Mouse (Mus musculus): ENCODE measurements around the gene Dapk3. TPM values are rescaled to one million over a fixed set of nuclear protein-coding genes. Genes with fewer than 3 reads are reported as not detected.

Gene Dapk3
- polyA plus RNA-seq, 1 experiment = 95.9 TPM

DNA sequence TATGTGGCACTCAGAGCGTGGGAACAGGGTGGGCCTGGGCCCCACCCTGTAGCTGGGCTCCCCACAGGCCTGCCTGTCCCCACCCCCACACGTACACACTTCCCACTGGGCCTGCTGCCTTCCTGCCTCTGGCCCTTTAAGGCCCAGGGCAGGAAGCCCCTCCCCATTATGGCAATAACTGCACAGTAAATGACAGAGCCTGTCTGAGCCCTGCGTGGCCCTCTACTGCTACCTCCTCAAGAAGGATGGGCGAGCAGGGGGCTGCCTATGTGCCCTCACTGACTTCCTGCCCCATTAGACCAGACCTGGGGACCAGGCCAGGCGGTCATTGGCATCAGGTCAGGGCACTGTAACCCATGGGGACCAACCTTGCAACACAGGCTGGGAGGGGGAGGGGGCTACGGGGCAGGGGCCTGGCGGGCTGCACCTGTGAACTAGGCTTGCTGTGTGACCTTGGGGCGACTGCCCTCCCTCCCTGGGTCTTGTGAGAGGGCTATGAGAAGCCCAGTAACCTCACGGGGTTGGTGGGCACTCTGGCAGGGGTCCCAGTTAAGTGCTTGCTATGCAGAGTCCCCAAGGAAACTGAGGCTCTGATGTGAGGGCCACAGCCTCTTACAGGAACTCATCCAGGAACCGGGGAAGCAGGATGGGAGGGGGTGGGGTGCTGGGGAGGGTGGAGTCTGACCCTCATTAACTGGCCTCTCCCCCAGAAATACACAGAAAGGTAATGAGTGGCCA is 41.9 kb upstream of the Dapk3 start:
- Histone ChIP-seq H3K27ac (ENCODE audit: control insufficient read depth, insufficient read depth, low read length) (no peak overlapping the region), H3K4me3 (ENCODE audit: control insufficient read depth, insufficient read depth, low read length) (no peak overlapping the region), H3K27me3 (ENCODE audit: control insufficient read depth, insufficient read depth, low read length) (no peaks in the 10 kb centered on the region), H3K36me3 (ENCODE audit: control insufficient read depth, insufficient read depth, low read length) (peaks cover 22% of the 10 kb centered on the region), H3K4me1 (replicated peaks; ENCODE audit: control insufficient read depth, insufficient read depth, low read length) (peaks cover 33% of the 10 kb centered on the region)
- 38% methylated on average over 10 of the region's 10 CpGs for WGBS
- no peak for DNase-seq
- TF ChIP-seq CTCF (IDR thresholded peaks at IDR 0.05; ENCODE audit: borderline replicate concordance, control insufficient read depth, extremely low read depth, insufficient read depth, low read length, poor library complexity) = no peak
- TF ChIP-seq POLR2A (IDR thresholded peaks at IDR 0.05; ENCODE audit: control insufficient read depth, extremely low read depth, insufficient read depth, low read length, poor library complexity) = no peak

DNA sequence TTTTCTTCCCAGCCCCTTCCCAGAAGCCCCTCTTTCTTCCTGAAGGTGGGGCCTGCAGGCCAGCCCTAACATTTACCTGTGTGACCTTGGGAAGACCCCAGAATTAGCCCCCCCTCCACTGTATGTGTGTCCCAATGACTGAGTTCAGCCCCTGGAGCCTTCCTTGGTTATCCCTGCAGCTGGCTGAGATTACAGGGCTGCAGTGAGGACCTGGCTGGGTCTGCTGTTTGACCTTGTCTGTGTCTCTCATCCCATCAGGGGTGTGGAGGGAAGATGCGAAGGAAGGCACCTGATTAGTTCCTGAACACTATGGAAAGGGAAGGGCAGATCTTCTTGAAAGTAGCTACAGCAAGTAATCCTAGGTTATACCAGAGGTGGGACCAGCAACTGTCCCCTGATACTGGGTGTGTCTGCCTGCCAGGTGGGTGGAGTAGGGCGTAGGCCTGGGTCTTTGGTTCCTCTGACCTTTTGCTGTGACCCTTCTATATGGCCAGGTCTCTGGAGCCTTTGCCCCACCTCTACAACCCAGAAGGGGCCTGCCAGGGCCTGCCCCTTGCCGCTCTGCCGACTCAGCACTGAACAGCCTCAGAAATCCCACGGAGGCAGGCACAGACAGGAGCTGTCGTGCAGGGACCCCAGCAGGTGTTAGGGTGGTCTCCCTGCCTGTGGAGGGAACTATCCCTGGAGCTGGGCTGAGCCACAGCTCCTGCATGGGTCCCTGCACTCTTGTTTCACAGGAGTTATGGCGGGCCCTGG is 41.2 kb upstream of the Dapk3 start:
- Histone ChIP-seq H3K4me3 (ENCODE audit: control insufficient read depth, insufficient read depth, low read length) (no peak overlapping the region), H3K4me1 (replicated peaks; ENCODE audit: control insufficient read depth, insufficient read depth, low read length) (peaks cover 33% of the 10 kb centered on the region), H3K27me3 (ENCODE audit: control insufficient read depth, insufficient read depth, low read length) (no peaks in the 10 kb centered on the region), H3K36me3 (ENCODE audit: control insufficient read depth, insufficient read depth, low read length) (peaks cover 24% of the 10 kb centered on the region), H3K27ac (ENCODE audit: control insufficient read depth, insufficient read depth, low read length) (no peak overlapping the region)
- DNase-seq = no peak
- TF ChIP-seq CTCF (IDR thresholded peaks at IDR 0.05; ENCODE audit: borderline replicate concordance, control insufficient read depth, extremely low read depth, insufficient read depth, low read length, poor library complexity) (no peak), POLR2A (IDR thresholded peaks at IDR 0.05; ENCODE audit: control insufficient read depth, extremely low read depth, insufficient read depth, low read length, poor library complexity) (no peak)
- 88% methylated on average over 7 of the region's 7 CpGs for WGBS

DNA sequence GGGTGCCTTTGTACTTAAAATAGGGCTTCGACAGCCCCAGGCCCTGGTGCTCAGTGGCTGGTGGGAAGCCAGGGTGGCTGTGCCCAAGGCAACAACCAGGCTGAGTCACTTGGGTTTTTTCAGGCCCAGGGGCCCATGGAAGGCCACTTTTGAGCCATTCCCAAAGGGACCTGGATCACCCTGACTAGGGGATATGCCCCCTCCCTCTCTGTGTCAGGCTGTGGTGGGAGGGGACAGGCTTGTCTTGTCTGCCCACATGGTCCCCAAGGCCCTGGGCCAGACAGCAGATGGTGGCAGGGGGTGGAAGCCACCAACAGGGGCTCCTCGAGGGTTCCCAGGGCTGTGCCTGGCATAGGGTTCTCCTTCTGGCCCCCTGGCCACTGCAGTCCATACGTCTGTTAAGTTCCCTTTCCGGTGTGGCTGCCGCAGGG is 40.2 kb upstream of the Dapk3 start:
- DNase-seq = no peak
- Histone ChIP-seq H3K36me3 (ENCODE audit: control insufficient read depth, insufficient read depth, low read length) (peaks cover 32% of the 10 kb centered on the region), H3K27ac (ENCODE audit: control insufficient read depth, insufficient read depth, low read length) (no peak overlapping the region), H3K27me3 (ENCODE audit: control insufficient read depth, insufficient read depth, low read length) (no peaks in the 10 kb centered on the region), H3K4me1 (replicated peaks; ENCODE audit: control insufficient read depth, insufficient read depth, low read length) (peaks cover 33% of the 10 kb centered on the region), H3K4me3 (ENCODE audit: control insufficient read depth, insufficient read depth, low read length) (no peak overlapping the region)
- no peak for TF ChIP-seq POLR2A (IDR thresholded peaks at IDR 0.05; ENCODE audit: control insufficient read depth, extremely low read depth, insufficient read depth, low read length, poor library complexity)
- WGBS = 79% methylated on average over 5 of the region's 5 CpGs

DNA sequence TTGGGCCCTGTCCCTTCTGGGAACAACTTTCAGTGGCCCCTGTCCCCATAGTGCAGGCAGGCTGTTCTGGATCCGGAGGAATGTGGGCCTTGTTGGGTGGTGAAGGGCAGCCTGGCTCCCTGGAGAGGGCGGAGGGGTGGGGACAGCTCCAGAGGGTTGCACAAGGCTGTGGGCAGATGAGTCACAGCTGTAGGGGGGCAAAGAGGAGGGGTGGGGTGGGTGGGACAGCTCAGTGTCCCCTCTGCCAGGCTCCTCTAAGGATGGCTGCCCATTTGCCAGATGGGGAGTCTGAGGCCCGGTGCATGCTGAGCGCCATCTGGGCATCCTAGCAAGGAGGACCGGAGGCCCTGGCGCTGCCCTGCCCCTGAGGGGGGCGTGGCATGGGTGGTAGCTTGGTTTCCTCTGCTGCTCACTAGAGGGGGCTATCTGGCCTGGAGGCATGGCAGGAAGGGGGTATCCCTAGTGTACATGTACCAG is 39.6 kb upstream of the Dapk3 start:
- Histone ChIP-seq H3K4me1 (replicated peaks; ENCODE audit: control insufficient read depth, insufficient read depth, low read length) (peaks cover 33% of the 10 kb centered on the region), H3K4me3 (ENCODE audit: control insufficient read depth, insufficient read depth, low read length) (no peak overlapping the region), H3K27me3 (ENCODE audit: control insufficient read depth, insufficient read depth, low read length) (no peaks in the 10 kb centered on the region), H3K36me3 (ENCODE audit: control insufficient read depth, insufficient read depth, low read length) (peaks cover 38% of the 10 kb centered on the region), H3K27ac (ENCODE audit: control insufficient read depth, insufficient read depth, low read length) (no peak overlapping the region)
- no peak for TF ChIP-seq CTCF (IDR thresholded peaks at IDR 0.05; ENCODE audit: borderline replicate concordance, control insufficient read depth, extremely low read depth, insufficient read depth, low read length, poor library complexity)
- TF ChIP-seq POLR2A (IDR thresholded peaks at IDR 0.05; ENCODE audit: control insufficient read depth, extremely low read depth, insufficient read depth, low read length, poor library complexity) = no peak
- 93% methylated on average over 7 of the region's 7 CpGs for WGBS
- no peak for DNase-seq

DNA sequence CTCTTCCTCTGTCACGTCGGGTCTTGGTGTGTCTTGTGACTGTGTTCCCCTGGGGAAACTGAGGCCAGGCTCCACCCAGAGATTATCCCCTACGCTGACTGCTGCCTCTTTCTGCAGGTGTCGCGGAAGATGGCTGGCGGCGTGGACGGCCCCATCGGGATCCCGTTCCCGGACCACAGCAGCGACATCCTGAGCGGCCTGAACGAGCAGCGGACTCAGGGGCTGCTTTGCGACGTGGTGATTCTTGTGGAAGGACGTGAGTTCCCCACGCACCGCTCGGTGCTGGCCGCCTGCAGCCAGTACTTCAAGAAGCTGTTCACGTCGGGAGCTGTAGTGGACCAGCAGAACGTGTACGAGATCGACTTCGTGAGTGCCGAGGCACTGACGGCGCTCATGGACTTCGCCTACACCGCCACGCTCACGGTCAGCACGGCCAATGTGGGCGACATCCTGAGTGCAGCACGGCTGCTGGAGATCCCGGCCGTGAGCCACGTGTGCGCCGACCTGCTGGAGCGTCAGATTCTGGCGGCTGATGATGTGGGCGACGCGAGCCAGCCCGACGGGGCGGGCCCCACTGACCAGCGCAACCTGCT is 38.9 kb upstream of the Dapk3 start:
- Histone ChIP-seq H3K36me3 (ENCODE audit: control insufficient read depth, insufficient read depth, low read length) (peaks cover 46% of the 10 kb centered on the region), H3K27ac (ENCODE audit: control insufficient read depth, insufficient read depth, low read length) (no peak overlapping the region), H3K4me1 (replicated peaks; ENCODE audit: control insufficient read depth, insufficient read depth, low read length) (peaks cover 28% of the 10 kb centered on the region), H3K4me3 (ENCODE audit: control insufficient read depth, insufficient read depth, low read length) (no peak overlapping the region), H3K27me3 (ENCODE audit: control insufficient read depth, insufficient read depth, low read length) (no peaks in the 10 kb centered on the region)
- 98% methylated on average over 52 of the region's 52 CpGs for WGBS
- TF ChIP-seq POLR2A (IDR thresholded peaks at IDR 0.05; ENCODE audit: control insufficient read depth, extremely low read depth, insufficient read depth, low read length, poor library complexity) (no peak), CTCF (IDR thresholded peaks at IDR 0.05; ENCODE audit: borderline replicate concordance, control insufficient read depth, extremely low read depth, insufficient read depth, low read length, poor library complexity) (no peak)
- no peak for DNase-seq

DNA sequence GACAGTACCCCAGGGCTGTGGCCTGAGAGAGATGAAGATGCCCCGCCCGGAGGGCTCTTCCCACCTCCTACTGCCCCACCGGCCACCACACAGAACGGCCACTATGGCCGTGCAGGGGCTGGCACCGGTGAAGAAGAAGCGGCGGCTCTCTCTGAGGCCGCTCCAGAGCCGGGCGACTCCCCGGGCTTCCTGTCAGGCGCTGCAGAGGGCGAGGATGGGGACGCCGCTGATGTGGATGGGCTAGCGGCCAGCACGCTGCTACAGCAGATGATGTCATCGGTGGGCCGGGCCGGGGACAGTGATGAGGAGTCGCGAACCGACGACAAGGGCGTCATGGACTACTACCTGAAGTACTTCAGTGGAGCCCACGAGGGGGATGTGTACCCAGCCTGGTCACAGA is 38.1 kb upstream of the Dapk3 start:
- DNase-seq = no peak
- H3K4me1 ChIP-seq (replicated peaks; ENCODE audit: control insufficient read depth, insufficient read depth, low read length) = peaks cover 20% of the 10 kb centered on the region
- WGBS = 95% methylated on average over 27 of the region's 27 CpGs
- TF ChIP-seq CTCF (IDR thresholded peaks at IDR 0.05; ENCODE audit: borderline replicate concordance, control insufficient read depth, extremely low read depth, insufficient read depth, low read length, poor library complexity) (no peak), POLR2A (IDR thresholded peaks at IDR 0.05; ENCODE audit: control insufficient read depth, extremely low read depth, insufficient read depth, low read length, poor library complexity) (no peak)
- H3K27me3 ChIP-seq (ENCODE audit: control insufficient read depth, insufficient read depth, low read length) = no peaks in the 10 kb centered on the region
- H3K27ac ChIP-seq (ENCODE audit: control insufficient read depth, insufficient read depth, low read length) = no peak overlapping the region
- peaks cover 53% of the 10 kb centered on the region for H3K36me3 ChIP-seq (ENCODE audit: control insufficient read depth, insufficient read depth, low read length)
- H3K4me3 ChIP-seq (ENCODE audit: control insufficient read depth, insufficient read depth, low read length) = no peak overlapping the region

All from thymus, adult 2 months (tissue).